Mouse (Mus musculus): ENCODE measurements around the gene Stag3.

Gene Stag3

GRCm38 (mm10) chr5:138279585-138280424, at the start of gene Stag3, which contains the start of the genes Gm43720 and Gpc2:
Stag3 (plus strand) TSS chr5:138280240.
Gm43720 (minus strand) TSS chr5:138279958.
Gpc2 (minus strand) TSS chr5:138280005.
- DNase-seq: peak; percentile 75 to 86

GRCm38 (mm10) chr5:138233778-138234177, 46.3 kb upstream of the Stag3 start:
- DNase-seq: no peak

- DNase-seq: no peak
Measured at GRCm38 (mm10) chr5:138234224-138234623, 45.8 kb upstream of the Stag3 start.

DNA sequence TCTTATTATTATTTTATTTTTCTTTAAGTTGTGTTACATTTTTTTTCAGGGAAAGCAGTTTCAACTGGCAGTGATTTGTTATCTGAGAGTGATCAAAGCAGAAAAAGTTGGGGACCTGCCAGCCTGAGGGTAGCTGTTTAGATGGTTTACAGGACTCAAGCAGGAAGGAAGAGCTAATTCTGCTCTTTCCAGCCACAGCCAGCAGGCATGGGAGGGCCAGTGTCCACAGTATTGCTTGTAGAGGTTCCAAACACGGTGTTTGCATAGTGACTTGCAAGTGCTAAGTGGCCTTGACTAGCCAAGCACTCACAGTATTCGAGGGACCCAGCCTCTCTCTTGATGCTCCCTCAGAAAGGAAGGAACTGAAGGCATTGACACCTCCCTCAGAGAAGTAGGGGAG, 38.5 kb upstream of the Stag3 start:
- no peak for DNase-seq

- no peak for DNase-seq
Measured at GRCm38 (mm10) chr5:138251144-138251543, 28.9 kb upstream of the Stag3 start.

GRCm38 (mm10) chr5:138253061-138253460, 27.0 kb upstream of the Stag3 start:
- DNase-seq: no peak

DNA sequence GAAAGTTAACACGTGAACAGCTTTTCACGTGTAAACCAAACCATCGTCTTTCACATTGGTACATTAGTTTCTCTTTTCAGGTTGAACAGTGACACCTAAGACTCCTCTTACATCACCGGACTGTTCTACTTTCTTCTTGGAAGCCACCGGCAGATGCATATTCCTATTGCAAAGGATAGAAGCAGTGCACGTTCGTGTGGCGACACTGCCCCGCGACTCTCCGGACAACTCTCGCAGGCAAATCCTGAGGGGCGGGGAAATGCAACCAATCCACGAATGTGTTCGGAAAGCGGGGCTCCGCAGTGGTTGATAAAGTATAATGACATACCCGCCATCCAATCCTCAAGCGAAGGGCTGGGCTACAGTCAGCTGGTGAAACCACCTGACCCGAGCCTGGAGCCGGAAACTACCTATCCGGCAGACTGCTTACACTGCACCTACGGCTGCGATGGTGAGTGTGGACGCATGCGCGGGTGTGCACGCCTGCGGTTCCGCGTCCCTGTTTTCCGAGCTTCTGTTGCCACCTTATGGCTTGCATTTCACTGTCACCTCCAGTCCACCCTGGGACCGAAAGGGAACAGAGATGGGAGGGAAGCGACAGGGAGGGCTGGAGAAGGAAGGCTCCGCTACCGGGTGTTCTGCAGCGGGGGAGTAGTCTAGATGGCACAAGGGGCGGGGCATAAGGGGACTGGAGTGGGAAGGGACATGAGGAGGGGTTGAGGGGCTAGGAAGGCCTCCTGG, 24.5 kb upstream of the Stag3 start, which contains the start of gene Lamtor4:
TSS of gene Lamtor4 (plus strand) at position 130 of the 741 bp plus-strand sequence.
- peak; percentile 95 to 99 for DNase-seq

- DNase-seq: no peak
Measured at GRCm38 (mm10) chr5:138256094-138256467, 24.0 kb upstream of the Stag3 start.

GRCm38 (mm10) chr5:138256966-138257584, 23.0 kb upstream of the Stag3 start:
- DNase-seq: no peak

- DNase-seq: no peak
Measured at GRCm38 (mm10) chr5:138257585-138257978, 22.5 kb upstream of the Stag3 start.

DNA sequence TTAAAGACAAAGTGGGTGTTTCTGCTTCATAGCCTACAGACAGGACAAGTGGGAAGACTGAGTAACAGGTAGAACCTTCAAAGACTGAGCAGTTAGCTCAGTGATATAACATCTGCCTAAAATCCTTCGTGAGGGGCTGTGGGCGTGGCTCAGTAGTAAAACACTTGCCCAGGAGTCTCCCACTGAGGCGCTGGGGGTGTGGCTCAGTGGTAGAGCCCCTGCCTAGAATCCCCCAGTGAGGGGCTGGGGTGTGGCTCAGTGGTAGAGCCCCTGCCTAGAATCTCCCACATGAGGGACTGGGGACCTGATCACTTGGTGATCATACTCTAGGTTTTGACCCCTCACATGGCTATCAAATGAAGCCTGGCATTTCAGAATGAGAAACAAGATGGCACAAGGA, 22.0 kb upstream of the Stag3 start:
- no peak for DNase-seq

GRCm38 (mm10) chr5:138258542-138258941, 21.5 kb upstream of the Stag3 start:
- DNase-seq: no peak

- DNase-seq: no peak
Measured at GRCm38 (mm10) chr5:138258993-138259392, 21.0 kb upstream of the Stag3 start.

- no peak for DNase-seq
Measured at GRCm38 (mm10) chr5:138260051-138260450, 20.0 kb upstream of the Stag3 start.

- DNase-seq: no peak
Measured at GRCm38 (mm10) chr5:138260834-138261233, 19.2 kb upstream of the Stag3 start.

DNA sequence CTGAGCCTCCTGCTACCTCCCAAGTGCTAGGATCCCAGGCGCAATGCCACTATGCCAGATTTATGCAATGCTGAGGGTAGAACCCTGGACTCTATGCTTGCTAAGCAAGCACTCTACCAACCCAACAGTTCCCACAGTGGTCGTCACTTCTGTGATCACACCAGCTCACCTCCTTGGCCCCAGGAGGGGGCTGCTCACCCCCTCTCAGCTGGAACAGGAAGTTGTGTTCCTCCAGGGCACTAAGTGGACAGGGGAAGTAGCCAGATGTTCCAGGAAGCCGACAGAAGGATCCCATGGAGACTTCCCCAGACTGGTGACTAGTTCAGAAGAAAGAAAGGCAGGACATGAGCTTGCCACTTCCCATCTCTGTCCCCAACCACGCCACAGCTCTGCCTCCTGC, 18.0 kb upstream of the Stag3 start:
- no peak for DNase-seq

DNA sequence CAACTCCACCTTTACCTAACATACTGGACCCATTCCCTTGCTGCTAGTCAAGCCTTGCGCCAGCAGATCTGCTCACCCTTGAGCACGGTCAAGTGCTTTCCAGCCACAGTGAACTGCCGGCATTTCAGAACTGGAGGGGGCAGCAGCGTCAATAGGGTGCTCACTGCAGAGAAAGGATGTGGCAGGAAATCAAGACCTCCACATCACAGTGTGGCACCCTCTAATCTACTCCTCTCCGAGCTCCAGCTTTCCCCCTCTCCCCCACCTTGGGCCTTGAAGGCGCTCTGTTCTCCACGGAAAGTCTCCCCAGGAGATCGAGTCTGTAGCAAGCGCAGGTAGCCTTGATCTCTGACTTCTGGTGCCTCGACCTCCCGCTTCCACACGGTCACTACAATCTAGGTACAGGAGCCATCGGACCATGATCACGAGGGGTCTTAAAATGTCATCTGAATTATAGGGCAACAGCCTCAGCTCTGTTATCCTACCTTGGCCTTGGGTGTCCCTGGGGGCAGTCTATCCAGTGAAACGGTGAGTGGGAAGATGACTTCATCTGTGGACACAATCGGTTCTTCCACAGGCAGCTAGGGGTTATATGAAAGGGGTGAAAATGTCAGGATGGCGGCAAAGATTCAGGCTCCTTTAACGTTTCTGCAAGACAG, 17.3 kb upstream of the Stag3 start:
- DNase-seq: no peak

GRCm38 (mm10) chr5:138263260-138264206, 16.5 kb upstream of the Stag3 start, which contains the start of gene BC037034:
BC037034 (minus strand) TSS chr5:138264033.
- DNase-seq: peak; percentile 95 to 98

GRCm38 (mm10) chr5:138264207-138264578, 15.8 kb upstream of the Stag3 start:
- peak in 1 of 2 experiments; percentile 46 for DNase-seq

DNA sequence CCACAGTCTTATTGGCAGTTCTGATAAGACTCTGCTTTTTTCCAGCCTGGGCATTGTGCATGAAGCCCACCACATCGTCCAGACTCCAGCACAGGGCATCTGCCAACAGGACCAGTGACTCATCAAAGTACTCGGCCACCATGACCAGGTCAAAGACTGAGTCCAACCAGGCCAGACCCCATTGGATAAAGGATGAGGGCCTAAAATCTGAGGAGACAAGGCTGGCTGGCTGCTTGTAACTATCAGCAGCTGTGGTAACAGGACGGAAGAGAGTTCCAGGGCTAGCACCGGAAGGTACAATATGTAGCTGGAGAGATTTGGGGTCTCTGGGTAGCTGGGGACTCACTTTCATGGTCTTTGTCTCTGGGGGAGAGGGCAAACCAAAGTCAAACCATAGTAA, 14.3 kb upstream of the Stag3 start:
- no peak for DNase-seq

- DNase-seq: no peak
Measured at GRCm38 (mm10) chr5:138267114-138267513, 12.9 kb upstream of the Stag3 start.

GRCm38 (mm10) chr5:138268980-138269379, 11.1 kb upstream of the Stag3 start:
- no peak for DNase-seq
